Mouse (Mus musculus): ENCODE results near the gene 1700029I15Rik. TPM values are rescaled to one million over a fixed set of nuclear protein-coding genes. Genes with fewer than 3 reads are reported as not detected.

1700029I15Rik gene
- polyA plus RNA-seq (2015; fragmentation: Nextera tagmentation; extraction: Ambion mirVana) = 6.3 and 6.9 TPM in 2 replicates

DNA sequence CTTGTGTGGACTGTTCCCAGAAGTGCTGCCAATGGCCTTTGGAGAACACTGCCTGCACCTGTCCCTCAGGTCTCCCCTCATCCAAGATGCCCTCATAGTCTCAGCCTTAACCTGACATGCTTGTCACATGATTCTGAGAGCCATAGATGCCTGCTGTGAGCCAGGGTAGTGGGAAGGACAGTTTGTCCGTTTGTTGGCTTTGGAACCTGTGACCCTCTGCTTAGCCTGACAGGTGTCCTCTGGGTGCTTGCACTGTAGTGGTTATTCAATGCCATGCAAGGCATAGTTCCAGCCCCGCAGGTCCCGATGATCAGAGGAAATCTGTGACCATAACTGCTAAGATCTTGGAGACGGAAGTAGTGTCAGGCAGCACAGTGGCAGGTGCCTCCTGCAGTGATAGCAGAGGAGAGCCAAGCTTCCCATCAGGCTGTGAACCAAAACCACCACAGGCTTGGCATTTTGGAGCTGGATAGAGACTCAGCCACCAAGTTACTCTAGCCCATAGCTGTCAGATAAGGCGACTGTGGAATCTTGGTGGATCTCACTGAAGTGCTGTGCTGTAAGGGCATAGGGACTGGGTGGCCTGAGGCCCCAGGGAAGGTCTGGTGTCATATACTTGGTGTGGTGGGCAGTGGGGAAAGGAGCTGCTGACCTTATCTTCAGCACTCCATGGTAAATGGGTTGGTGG lies at the start of gene 1700029I15Rik:
Gene 1700029I15Rik (plus strand): TSS at position 638 of the 688 bp plus-strand sequence.
- no peak for ATAC-seq (ENCODE audit: low FRiP score)
- peaks cover 13% of the 10 kb centered on the region for H3K4me1 ChIP-seq (replicated peaks)
- no peaks in the 10 kb centered on the region for H3K27me3 ChIP-seq
- H3K4me3 ChIP-seq = no peak within 1 kb of the TSS
- H3K9ac ChIP-seq = no peak within 1 kb of the TSS
- peaks cover 99% of the 10 kb centered on the region for H3K36me3 ChIP-seq
- H3K9me3 ChIP-seq = no peaks in the 10 kb centered on the region
- H3K27ac ChIP-seq = no peak within 1 kb of the TSS
- 87% methylated on average over 5 of the region's 5 CpGs for WGBS
- H3K4me2 ChIP-seq = no peak within 1 kb of the TSS

DNA sequence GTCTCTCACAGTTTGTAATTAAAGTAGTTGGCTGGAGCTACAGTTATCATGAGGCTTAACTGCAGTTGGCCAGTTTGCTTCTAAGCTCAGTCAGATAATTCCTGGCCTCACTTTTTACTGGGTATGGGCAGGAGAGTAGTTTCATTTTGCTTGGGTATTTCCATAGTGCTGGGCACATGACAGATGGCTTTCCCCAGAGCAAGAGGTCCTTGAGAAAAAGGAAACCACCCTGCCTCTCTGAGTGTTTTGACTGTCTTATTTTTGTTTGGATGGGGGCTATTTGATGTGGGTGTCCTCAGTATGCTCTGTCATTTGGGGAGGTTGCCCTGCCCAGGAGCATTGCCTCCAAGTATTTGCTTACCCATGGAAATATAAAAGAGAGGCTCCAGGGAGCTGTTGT lies 39.9 kb upstream of the 1700029I15Rik start:
- ATAC-seq (ENCODE audit: low FRiP score) = no peak
- Histone ChIP-seq H3K4me2 (no peak overlapping the region), H3K36me3 (peaks cover 36% of the 10 kb centered on the region), H3K9me3 (no peaks in the 10 kb centered on the region), H3K4me3 (no peak overlapping the region), H3K27ac (no peak overlapping the region), H3K4me1 (replicated peaks) (no peaks in the 10 kb centered on the region), H3K9ac (no peak overlapping the region), H3K27me3 (no peaks in the 10 kb centered on the region)

DNA sequence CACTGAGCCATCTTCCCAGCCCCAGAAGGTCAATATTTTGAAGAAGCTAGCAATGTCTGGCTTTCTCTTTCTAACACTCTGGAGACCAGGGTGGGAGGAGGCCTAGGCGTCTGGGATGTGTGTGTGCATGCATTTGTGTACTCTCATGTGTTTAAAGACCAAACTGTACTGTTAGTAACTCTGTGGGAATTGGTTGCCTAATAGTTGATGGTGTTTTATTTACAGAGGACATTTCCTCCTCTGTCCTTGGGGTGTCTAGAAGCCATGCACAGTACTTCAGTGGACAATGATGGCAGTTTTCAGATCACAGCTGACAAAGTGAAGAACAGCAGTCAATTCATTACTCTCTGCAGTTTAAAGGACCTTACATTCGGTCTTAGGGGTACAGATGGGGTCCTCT lies 35.1 kb upstream of the 1700029I15Rik start:
- no peak for ATAC-seq (ENCODE audit: low FRiP score)
- H3K27me3 ChIP-seq = no peaks in the 10 kb centered on the region
- peaks cover 70% of the 10 kb centered on the region for H3K36me3 ChIP-seq
- no peak overlapping the region for H3K4me3 ChIP-seq
- no peak overlapping the region for H3K27ac ChIP-seq
- WGBS = 91% methylated on average over 2 of the region's 2 CpGs
- no peaks in the 10 kb centered on the region for H3K9me3 ChIP-seq
- no peak overlapping the region for H3K9ac ChIP-seq
- no peak overlapping the region for H3K4me2 ChIP-seq
- H3K4me1 ChIP-seq (replicated peaks) = no peaks in the 10 kb centered on the region

DNA sequence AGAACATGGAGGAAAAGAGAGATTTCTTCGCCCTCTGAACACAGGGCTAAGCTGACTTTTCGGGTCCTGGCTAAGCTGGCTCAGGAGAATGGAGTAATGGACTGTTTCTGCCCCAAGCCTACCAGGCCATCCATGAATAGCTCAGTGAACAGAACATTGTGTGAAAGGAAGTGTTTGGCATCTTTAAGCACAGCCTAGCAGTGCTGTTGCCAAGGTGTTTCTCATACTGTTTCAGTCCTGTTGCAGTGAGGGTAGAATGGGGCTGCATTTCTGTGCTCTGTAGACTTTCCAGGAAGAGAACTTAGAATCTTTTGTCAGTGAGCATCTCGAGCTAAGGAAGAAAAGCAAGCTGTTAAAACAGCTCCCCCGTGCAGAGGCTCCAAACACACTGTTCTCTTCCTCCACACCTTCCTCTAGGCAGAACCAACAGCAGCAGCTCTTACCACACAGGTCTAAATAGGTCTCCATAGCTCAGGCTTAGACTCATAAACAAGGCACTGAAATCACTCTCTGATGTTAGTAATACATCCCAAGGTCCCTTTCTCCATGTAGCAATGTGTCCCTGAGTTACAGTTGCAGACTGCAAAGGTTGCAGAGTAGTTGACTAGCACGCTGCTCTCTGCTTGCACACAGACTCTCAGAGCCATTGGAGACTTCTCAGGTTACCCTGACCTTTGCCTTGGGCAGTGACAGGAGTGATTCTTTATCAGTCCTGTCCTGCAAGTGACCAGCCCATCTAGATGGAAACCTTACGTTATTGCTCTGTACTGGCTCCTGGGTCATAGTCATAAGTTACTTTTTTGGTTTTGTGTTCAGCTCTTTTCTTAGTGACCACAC lies 32.5 kb upstream of the 1700029I15Rik start:
- Histone ChIP-seq H3K36me3 (peaks cover 68% of the 10 kb centered on the region), H3K4me2 (no peak overlapping the region), H3K27me3 (no peaks in the 10 kb centered on the region), H3K4me3 (no peak overlapping the region), H3K9me3 (no peaks in the 10 kb centered on the region), H3K4me1 (replicated peaks) (no peaks in the 10 kb centered on the region), H3K9ac (no peak overlapping the region), H3K27ac (no peak overlapping the region)
- ATAC-seq (ENCODE audit: low FRiP score) = no peak
- 79% methylated on average over 6 of the region's 6 CpGs for WGBS

DNA sequence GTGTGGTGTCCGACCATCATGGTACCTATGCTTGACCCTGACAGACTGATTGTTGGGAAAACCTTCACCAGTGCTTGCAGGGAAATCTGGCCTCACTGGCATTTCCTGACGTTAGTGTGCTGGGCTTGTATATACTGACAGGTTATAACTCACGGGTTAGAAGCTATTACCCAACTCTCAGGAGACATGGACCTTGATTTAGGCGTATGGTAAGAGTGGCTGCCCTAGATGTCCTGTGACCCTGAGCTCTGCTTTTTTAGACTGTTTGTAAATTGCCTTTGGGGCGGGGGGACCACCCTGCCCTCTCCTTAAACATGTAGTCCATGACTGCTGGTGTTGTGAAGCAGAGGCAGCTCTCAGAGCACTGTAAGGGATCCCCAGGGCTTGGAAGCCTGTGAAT lies 31.7 kb upstream of the 1700029I15Rik start:
- H3K4me1 ChIP-seq (replicated peaks) = no peaks in the 10 kb centered on the region
- no peak overlapping the region; the same call in none of the 2 replicates for H3K9ac ChIP-seq
- H3K4me3 ChIP-seq = no peak overlapping the region
- ATAC-seq (ENCODE audit: low FRiP score) = no peak
- H3K36me3 ChIP-seq = peaks cover 68% of the 10 kb centered on the region
- H3K27ac ChIP-seq = no peak overlapping the region
- H3K4me2 ChIP-seq = no peak overlapping the region
- no peaks in the 10 kb centered on the region for H3K9me3 ChIP-seq
- no peaks in the 10 kb centered on the region for H3K27me3 ChIP-seq
- WGBS = 77% methylated on average over 5 of the region's 5 CpGs

DNA sequence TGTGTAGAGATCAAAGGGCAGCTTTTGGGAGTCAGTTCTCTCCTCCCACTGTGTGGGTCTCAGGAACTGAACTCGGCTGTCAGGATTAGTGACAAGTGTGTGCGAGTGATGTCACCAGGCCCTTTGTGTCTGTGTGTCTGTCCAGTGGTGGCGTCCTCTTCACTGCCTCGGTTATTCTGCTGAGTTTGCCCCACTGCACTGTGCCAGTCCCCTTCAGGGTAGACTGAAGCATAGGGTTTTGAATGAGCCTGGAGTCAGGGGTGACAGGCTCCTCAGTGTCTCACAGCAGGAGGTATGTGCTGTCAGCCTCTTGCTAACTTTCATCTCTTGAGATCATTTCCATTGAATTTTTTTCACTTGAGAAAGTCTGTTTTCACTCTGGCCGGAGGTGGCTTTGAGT lies 28.9 kb upstream of the 1700029I15Rik start:
- Histone ChIP-seq H3K4me3 (no peak overlapping the region), H3K36me3 (peaks cover 73% of the 10 kb centered on the region), H3K4me1 (replicated peaks) (no peaks in the 10 kb centered on the region), H3K9me3 (no peaks in the 10 kb centered on the region), H3K4me2 (no peak overlapping the region), H3K27ac (no peak overlapping the region), H3K9ac (no peak overlapping the region), H3K27me3 (no peaks in the 10 kb centered on the region)
- ATAC-seq (ENCODE audit: low FRiP score) = no peak
- whole genome bisulfite sequencing = 33% methylated on average over 5 of the region's 5 CpGs

DNA sequence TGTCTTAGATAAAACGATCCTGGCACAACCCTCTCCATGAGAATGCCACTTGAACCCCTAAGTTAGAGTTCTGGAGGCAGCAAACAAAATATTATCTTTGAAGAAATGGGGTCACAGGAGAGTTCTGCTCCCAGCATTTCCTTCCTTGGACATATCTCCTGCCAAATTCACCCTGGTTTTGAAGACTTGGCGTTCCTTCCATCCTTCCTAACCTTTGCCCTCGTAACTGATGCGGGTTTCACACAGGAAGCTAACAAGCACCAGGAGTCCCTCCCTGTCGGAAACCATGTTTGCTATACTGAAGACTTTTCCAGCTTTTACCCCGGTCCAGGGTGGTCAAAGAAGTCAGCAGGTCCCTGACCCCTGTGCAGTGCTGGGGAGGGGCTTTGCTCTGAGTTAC lies 28.1 kb upstream of the 1700029I15Rik start:
- Histone ChIP-seq H3K36me3 (peaks cover 73% of the 10 kb centered on the region), H3K9ac (no peak overlapping the region), H3K4me2 (no peak overlapping the region), H3K4me3 (no peak overlapping the region), H3K9me3 (no peaks in the 10 kb centered on the region), H3K4me1 (replicated peaks) (no peaks in the 10 kb centered on the region), H3K27ac (no peak overlapping the region), H3K27me3 (no peaks in the 10 kb centered on the region)
- ATAC-seq (ENCODE audit: low FRiP score) = no peak
- 69% methylated on average over 6 of the region's 6 CpGs for WGBS

DNA sequence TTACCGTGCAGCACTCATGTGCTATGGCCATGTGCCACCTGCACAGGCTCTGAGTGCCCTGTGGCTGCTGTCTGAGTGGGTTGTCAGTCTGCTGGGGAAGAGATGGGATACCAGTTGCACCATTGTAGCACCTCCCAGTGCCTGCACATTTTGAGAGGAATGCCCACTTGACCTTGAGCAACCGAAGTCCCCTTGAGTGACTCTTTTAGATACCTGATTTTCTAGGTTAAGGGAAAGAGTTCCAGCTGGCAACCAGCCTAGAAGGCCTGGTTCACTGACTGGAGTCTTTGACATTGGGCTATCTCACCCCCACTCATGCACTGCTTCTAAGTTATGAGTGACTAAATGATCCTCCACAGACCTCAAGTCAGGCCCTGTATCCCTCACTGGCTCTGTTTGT lies 23.0 kb upstream of the 1700029I15Rik start:
- H3K4me3 ChIP-seq = no peak overlapping the region

DNA sequence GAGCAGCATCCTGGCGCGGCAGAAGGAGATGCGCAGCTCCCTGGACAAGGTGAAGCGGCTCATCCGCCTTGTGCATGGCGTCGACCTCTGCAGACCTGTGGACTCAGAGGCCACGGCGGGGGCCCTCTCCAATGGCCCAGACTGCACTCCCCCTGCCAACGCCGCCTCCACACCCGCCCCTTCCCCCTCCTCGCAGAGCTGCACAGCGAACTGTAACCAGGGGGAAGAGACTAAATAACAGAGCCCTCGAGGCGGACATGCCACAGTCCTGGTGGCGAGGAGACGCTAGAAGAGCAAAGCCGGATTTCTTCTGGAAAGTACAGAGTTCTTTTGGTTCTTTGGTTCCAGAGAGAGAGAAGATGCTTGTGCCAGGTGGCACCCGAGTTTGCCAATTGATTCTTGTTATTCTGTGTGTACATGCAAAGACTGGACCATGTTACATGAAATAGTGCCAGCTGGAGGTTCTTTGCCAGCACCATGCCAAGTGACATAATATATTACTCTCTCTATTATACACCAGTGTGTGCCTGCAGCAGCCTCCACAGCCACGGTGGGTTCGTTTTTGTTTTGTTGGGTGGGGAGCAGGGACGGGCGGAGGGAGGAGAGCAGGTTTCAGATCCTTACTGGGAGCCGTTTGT lies 22.0 kb upstream of the 1700029I15Rik start:
- peak overlapping the region; percentile 12 for H3K27ac ChIP-seq
- no peak overlapping the region for H3K4me2 ChIP-seq
- no peak overlapping the region for H3K4me3 ChIP-seq
- H3K9me3 ChIP-seq = no peaks in the 10 kb centered on the region
- peak overlapping the region; percentile 19; the same call in 1 of the 2 replicates for H3K9ac ChIP-seq
- ATAC-seq (ENCODE audit: low FRiP score) = no peak
- H3K36me3 ChIP-seq = peaks cover 74% of the 10 kb centered on the region
- 62% methylated on average over 25 of the region's 25 CpGs for WGBS
- H3K27me3 ChIP-seq = no peaks in the 10 kb centered on the region
- H3K4me1 ChIP-seq (replicated peaks) = peaks cover 8% of the 10 kb centered on the region; the same call in 1 of the 2 replicates

More for the DNA sequence above, 23.0 kb upstream of the 1700029I15Rik start:
- Histone ChIP-seq H3K4me2 (no peak overlapping the region), H3K9me3 (no peaks in the 10 kb centered on the region), H3K27me3 (no peaks in the 10 kb centered on the region), H3K27ac (no peak overlapping the region), H3K4me1 (replicated peaks) (peaks cover 8% of the 10 kb centered on the region; the same call in 1 of the 2 replicates), H3K36me3 (peaks cover 77% of the 10 kb centered on the region), H3K9ac (no peak overlapping the region)
- 92% methylated on average over 2 of the region's 2 CpGs for WGBS
- ATAC-seq (ENCODE audit: low FRiP score) = no peak

DNA sequence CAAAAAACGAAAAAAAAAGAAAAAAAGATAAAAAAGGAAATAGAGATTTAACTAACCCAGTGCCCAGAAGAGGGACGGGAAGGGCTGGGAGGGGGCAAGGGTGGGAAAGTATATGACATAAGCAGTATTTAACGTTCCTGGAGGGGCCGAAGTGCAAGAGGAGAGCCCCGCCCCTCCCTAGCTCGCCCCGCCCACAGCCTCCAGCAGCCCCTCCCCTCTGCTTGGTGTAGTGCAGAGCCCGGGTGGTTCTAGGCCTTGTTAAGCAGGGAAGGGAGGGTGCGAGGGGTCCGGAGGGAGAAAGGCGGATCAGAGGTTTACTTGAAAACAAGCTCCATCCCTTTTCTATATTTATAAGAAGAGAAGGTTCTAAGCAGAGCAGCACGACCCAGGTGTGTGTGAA lies 21.4 kb upstream of the 1700029I15Rik start:
- H3K27me3 ChIP-seq = no peaks in the 10 kb centered on the region
- no peak overlapping the region for H3K27ac ChIP-seq
- H3K36me3 ChIP-seq = peaks cover 71% of the 10 kb centered on the region
- H3K9me3 ChIP-seq = no peaks in the 10 kb centered on the region
- WGBS = 24% methylated on average over 12 of the region's 12 CpGs
- H3K9ac ChIP-seq = no peak overlapping the region
- H3K4me1 ChIP-seq (replicated peaks) = peaks cover 8% of the 10 kb centered on the region; the same call in 1 of the 2 replicates
- H3K4me2 ChIP-seq = no peak overlapping the region
- no peak overlapping the region for H3K4me3 ChIP-seq
- ATAC-seq (ENCODE audit: low FRiP score) = 0 out of 2 replicates have a peak, but pooled peaks have one; percentile 37

DNA sequence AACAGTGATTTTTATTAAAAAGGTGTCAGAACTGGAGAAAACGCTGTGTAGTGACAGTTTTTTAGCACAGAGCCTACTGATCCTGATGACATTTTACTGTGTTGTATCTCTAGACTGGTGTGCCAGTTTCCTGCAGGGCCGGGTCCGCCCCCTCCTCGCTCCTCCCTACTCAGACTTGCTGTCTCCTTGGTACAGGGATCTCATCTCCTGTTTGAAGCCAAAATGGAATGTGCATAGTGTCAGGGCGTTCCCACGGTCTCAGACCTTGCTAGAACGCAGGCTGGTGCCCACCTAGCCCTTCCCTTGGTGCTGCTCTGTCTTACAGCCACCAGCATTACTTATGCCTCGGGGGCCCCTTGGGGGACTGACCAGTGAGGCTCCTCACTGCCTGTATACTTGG lies 20.5 kb upstream of the 1700029I15Rik start:
- Histone ChIP-seq H3K27ac (no peak overlapping the region), H3K9me3 (no peaks in the 10 kb centered on the region), H3K9ac (no peak overlapping the region), H3K27me3 (no peaks in the 10 kb centered on the region), H3K4me1 (replicated peaks) (peaks cover 8% of the 10 kb centered on the region; the same call in 1 of the 2 replicates), H3K36me3 (peaks cover 70% of the 10 kb centered on the region), H3K4me3 (no peak overlapping the region), H3K4me2 (no peak overlapping the region)
- ATAC-seq (ENCODE audit: low FRiP score) = no peak
- 86% methylated on average over 8 of the region's 8 CpGs for WGBS

DNA sequence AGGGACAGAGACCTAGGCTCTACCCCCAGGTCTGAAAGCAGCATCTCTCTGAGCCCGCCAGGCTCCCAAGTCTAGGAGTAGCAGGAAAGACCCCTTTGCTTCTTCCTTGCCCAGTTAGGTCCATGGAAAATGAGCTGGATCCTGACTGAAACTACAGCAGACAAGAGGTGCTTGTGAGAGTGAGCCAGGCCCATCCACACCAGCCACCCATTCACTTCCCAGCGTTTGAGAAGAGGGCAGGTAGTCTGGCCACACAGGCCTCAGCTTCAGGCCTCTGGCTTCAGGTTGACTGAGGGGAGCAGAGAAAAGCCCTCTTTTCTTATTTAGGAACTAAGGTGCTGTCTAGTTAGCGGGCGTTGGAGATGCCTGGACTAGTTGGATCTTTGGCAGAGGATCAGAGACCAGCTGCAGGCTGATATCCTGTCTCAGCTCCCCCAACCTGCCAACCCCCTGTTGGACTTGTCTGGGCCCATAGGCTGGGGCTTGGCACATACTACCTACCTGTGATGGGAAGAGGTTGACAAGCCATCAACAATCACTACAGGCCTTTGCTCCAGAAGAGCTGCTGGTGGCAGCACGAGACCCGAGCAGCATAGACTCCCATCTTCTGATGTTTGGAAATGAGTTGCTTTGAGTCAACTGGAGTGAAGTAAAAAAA lies 19.6 kb upstream of the 1700029I15Rik start:
- Histone ChIP-seq H3K4me2 (no peak overlapping the region), H3K27me3 (no peaks in the 10 kb centered on the region), H3K4me3 (no peak overlapping the region), H3K9me3 (no peaks in the 10 kb centered on the region), H3K27ac (no peak overlapping the region), H3K36me3 (peaks cover 67% of the 10 kb centered on the region), H3K9ac (no peak overlapping the region), H3K4me1 (replicated peaks) (peaks cover 8% of the 10 kb centered on the region; the same call in 1 of the 2 replicates)
- WGBS = 98% methylated on average over 6 of the region's 6 CpGs
- ATAC-seq (ENCODE audit: low FRiP score) = no peak

Data from hindbrain, embryonic 13.5 days (tissue).